Mouse (Mus musculus): ENCODE results near the gene Retreg1. TPM values are rescaled to one million over a fixed set of nuclear protein-coding genes. Genes with fewer than 3 reads are reported as not detected.

Gene Retreg1
- total and polyA plus RNA-seq, 3 experiments = 17.5 to 28.7 (median 19.0) TPM

- H3K27ac ChIP-seq (ENCODE audit: insufficient read depth, low read depth) = no peak overlapping the region
- no peak overlapping the region for H3K4me2 ChIP-seq (ENCODE audit: insufficient read depth, low read depth, poor library complexity, severe bottlenecking)
- no peak for DNase-seq (ENCODE audit: extremely low read depth)
- TF ChIP-seq CTCF (conservative IDR thresholded peaks at IDR 0.05 in 1 of 2, IDR thresholded peaks at IDR 0.05 in 1 of 2; ENCODE audit: low read depth in 2 of 2, low read length in 2 of 2) (no peak), MAX (IDR thresholded peaks at IDR 0.05; ENCODE audit: low read length) (no peak), HCFC1 (IDR thresholded peaks at IDR 0.05; ENCODE audit: low read depth, low read length) (no peak), NELFE (IDR thresholded peaks at IDR 0.05; ENCODE audit: low read depth, low read length) (no peak), IRF4 (IDR thresholded peaks at IDR 0.05; ENCODE audit: low read depth, low read length) (no peak), ZC3H11A (IDR thresholded peaks at IDR 0.05; ENCODE audit: low read depth, low read length) (no peak), POLR2A (IDR thresholded peaks at IDR 0.05; ENCODE audit: low read depth, low read length) (no peak), JUND (conservative IDR thresholded peaks at IDR 0.05; ENCODE audit: low read depth, low read length) (no peak), E2F4 (IDR thresholded peaks at IDR 0.05; ENCODE audit: insufficient replicate concordance, low read depth, low read length) (no peak), TCF12 (IDR thresholded peaks at IDR 0.05; ENCODE audit: low read depth, low read length) (no peak), BHLHE40 (IDR thresholded peaks at IDR 0.05; ENCODE audit: low read depth, low read length) (no peak), ETS1 (conservative IDR thresholded peaks at IDR 0.05; ENCODE audit: low read depth, low read length) (no peak), ELF1 (IDR thresholded peaks at IDR 0.05; ENCODE audit: low read depth, low read length) (no peak), ZNF384 (IDR thresholded peaks at IDR 0.05; ENCODE audit: low read depth, low read length) (no peak), MEF2A (IDR thresholded peaks at IDR 0.05; ENCODE audit: borderline replicate concordance, low read depth, low read length) (no peak), MYC (IDR thresholded peaks at IDR 0.05; ENCODE audit: low read depth, low read length) (no peak), POLR2AphosphoS2 (IDR thresholded peaks at IDR 0.05; ENCODE audit: low read depth, low read length) (no peak), USF2 (conservative IDR thresholded peaks at IDR 0.05; ENCODE audit: low read depth, low read length) (no peak), KAT2A (IDR thresholded peaks at IDR 0.05; ENCODE audit: insufficient replicate concordance, low read length) (no peak), RAD21 (IDR thresholded peaks at IDR 0.05; ENCODE audit: low read depth, low read length) (no peak)
- no peak overlapping the region for H3K9ac ChIP-seq (ENCODE audit: insufficient read depth, low read depth)
- no peaks in the 10 kb centered on the region for H3K27me3 ChIP-seq (replicated peaks)
- H3K79me2 ChIP-seq (replicated peaks; ENCODE audit: control insufficient read depth, extremely low read depth, insufficient read depth, poor library complexity, severe bottlenecking) = no peaks in the 10 kb centered on the region; the same call in 1 of the 2 replicates
- dilution Hi-C loops (cut with MboI; ENCODE audit: extremely low pct_ligation_motif_present, extremely low pct_unique_long_range_greater_than_20kb, low sequenced_read_pairs) = no loop called here
- H3K9me3 ChIP-seq (replicated peaks; ENCODE audit: low read length) = no peaks in the 10 kb centered on the region
- no peak overlapping the region for H3K4me3 ChIP-seq (replicated peaks in 1 of 3; ENCODE audit: low read depth in 2 of 3, low read length in 2 of 3, poor library complexity in 1 of 3)
- H3K4me1 ChIP-seq (ENCODE audit: control insufficient read depth in 1 of 2, insufficient read depth in 2 of 2) = peaks cover 15 to 36% of the 10 kb centered on the region in 2 experiments
- H3K36me3 ChIP-seq (replicated peaks in 1 of 2; ENCODE audit: control insufficient read depth in 1 of 2, insufficient read depth in 1 of 2, low read length in 1 of 2) = peaks cover 0 to 8% of the 10 kb centered on the region in 2 experiments
- in situ Hi-C loops (cut with MboI; ENCODE audit: low pct_ligation_motif_present, low pct_unique_long_range_greater_than_20kb, low sequenced_read_pairs) = no loop called here
Observed at GRCm38 (mm10) chr15:25943386-25944137, 100.6 kb downstream of the Retreg1 start.

- Histone ChIP-seq H3K79me2 (replicated peaks; ENCODE audit: control insufficient read depth, extremely low read depth, insufficient read depth, poor library complexity, severe bottlenecking) (no peaks in the 10 kb centered on the region; the same call in 1 of the 2 replicates), H3K27me3 (replicated peaks) (no peaks in the 10 kb centered on the region), H3K9me3 (replicated peaks; ENCODE audit: low read length) (no peaks in the 10 kb centered on the region), H3K4me1 (ENCODE audit: control insufficient read depth in 1 of 2, insufficient read depth in 2 of 2) (peaks cover 15 to 27% of the 10 kb centered on the region in 2 experiments), H3K27ac (ENCODE audit: insufficient read depth, low read depth) (no peak overlapping the region), H3K4me3 (replicated peaks in 1 of 3; ENCODE audit: low read depth in 2 of 3, low read length in 2 of 3, poor library complexity in 1 of 3) (no peak overlapping the region), H3K36me3 (replicated peaks in 1 of 2; ENCODE audit: control insufficient read depth in 1 of 2, insufficient read depth in 1 of 2, low read length in 1 of 2) (peaks cover 0 to 12% of the 10 kb centered on the region in 2 experiments), H3K9ac (ENCODE audit: insufficient read depth, low read depth) (no peak overlapping the region), H3K4me2 (ENCODE audit: insufficient read depth, low read depth, poor library complexity, severe bottlenecking) (no peak overlapping the region)
- in situ Hi-C loops (cut with MboI; ENCODE audit: low pct_ligation_motif_present, low pct_unique_long_range_greater_than_20kb, low sequenced_read_pairs) (no loop called here), dilution Hi-C loops (cut with MboI; ENCODE audit: extremely low pct_ligation_motif_present, extremely low pct_unique_long_range_greater_than_20kb, low sequenced_read_pairs) (no loop called here)
- no peak for DNase-seq (ENCODE audit: extremely low read depth)
- TF ChIP-seq CHD1 (IDR thresholded peaks at IDR 0.05; ENCODE audit: low read depth, low read length) (no peak), POLR2AphosphoS2 (IDR thresholded peaks at IDR 0.05; ENCODE audit: low read depth, low read length) (no peak), MAFK (IDR thresholded peaks at IDR 0.05; ENCODE audit: insufficient replicate concordance, low read length) (no peak), EP300 (IDR thresholded peaks at IDR 0.05; ENCODE audit: low read length) (no peak), JUN (IDR thresholded peaks at IDR 0.05; ENCODE audit: insufficient read depth, low read depth, low read length) (no peak), MYC (IDR thresholded peaks at IDR 0.05; ENCODE audit: low read depth, low read length) (no peak), ETS1 (conservative IDR thresholded peaks at IDR 0.05; ENCODE audit: low read depth, low read length) (no peak), MAZ (IDR thresholded peaks at IDR 0.05; ENCODE audit: low read depth, low read length) (no peak), SIN3A (IDR thresholded peaks at IDR 0.05; ENCODE audit: low read length) (no peak), ZKSCAN1 (IDR thresholded peaks at IDR 0.05; ENCODE audit: borderline replicate concordance, low read depth, low read length) (no peak)
Observed at GRCm38 (mm10) chr15:25945224-25945623, 102.2 kb downstream of the Retreg1 start.
